Mouse (Mus musculus): ENCODE data around the gene Zfp248. TPM values are rescaled to one million over a fixed set of nuclear protein-coding genes. Genes with fewer than 3 reads are reported as not detected.
A peak's percentile ranks its signal among the peaks of the same experiment; 100 is the strongest.

The Zfp248 gene
- polyA plus RNA-seq, 1 experiment: 0.44 TPM

DNA sequence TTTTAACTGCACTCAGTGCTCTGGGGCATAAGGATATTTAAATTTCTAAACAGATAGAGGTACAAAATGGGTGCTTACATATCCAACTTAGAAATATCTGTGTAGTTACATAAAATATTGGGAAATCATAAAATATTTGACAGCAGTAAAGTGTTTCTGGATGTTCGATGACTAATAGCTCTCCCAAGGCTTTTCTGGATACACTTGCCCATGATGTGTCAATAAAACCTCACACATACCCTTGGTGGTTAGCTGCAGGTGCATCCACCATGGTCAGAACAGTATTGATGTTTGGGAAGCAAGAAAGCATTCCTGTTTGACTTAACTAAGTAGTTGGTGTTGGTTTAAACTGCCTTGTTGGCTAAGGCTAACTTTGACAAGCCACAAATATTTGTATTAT, 2.4 kb upstream of the Zfp248 start:
- H3K27me3 ChIP-seq (ENCODE audit: control insufficient read depth, insufficient read depth, low read length): no peaks in the 10 kb centered on the region
- H3K36me3 ChIP-seq (ENCODE audit: control insufficient read depth, insufficient read depth, low read length): no peaks in the 10 kb centered on the region
- DNase-seq (ENCODE audit: low read depth in 1 of 2, low spot score in 2 of 2): no peak
- 96% methylated on average over 1 of the region's 1 CpGs for WGBS
- no peak for TF ChIP-seq CTCF (IDR thresholded peaks at IDR 0.05; ENCODE audit: extremely low read depth, insufficient read depth, insufficient read length, insufficient replicate concordance)
- no peak for TF ChIP-seq POLR2A (IDR thresholded peaks at IDR 0.05; ENCODE audit: low read depth, low read length)
- no peak overlapping the region for H3K27ac ChIP-seq (ENCODE audit: insufficient read depth, low read length)
- no peaks in the 10 kb centered on the region for H3K4me1 ChIP-seq (ENCODE audit: control insufficient read depth, insufficient read depth, insufficient read length)
- H3K4me3 ChIP-seq (ENCODE audit: extremely low read depth, insufficient read depth, insufficient read length): no peak overlapping the region

DNA sequence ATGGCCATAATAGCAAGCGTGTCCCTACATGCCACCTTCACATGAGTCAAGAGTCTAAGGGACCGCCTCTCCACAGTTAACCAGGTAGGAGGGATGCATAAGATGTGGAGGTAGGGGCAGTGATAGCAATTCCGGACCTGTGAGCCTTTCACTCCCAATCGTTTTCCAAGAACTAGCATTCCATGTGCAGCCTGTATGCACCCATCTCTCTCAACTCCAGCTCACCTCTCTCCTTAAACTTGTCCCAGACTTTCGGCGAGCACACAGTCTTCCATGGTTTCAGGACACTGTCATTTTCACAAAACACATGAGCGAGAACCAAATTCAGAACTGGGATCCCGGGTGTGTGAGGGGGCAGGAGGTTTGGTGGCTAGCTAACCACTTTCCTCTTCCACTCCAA, 876 bp downstream of the Zfp248 start:
- Histone ChIP-seq H3K4me1 (ENCODE audit: control insufficient read depth, insufficient read depth, insufficient read length) (no peaks in the 10 kb centered on the region), H3K4me3 (ENCODE audit: extremely low read depth, insufficient read depth, insufficient read length) (no peak overlapping the region), H3K27ac (ENCODE audit: insufficient read depth, low read length) (no peak overlapping the region), H3K27me3 (ENCODE audit: control insufficient read depth, insufficient read depth, low read length) (no peaks in the 10 kb centered on the region), H3K36me3 (ENCODE audit: control insufficient read depth, insufficient read depth, low read length) (no peaks in the 10 kb centered on the region)
- 61% methylated on average over 8 of the region's 8 CpGs for WGBS
- no peak for TF ChIP-seq POLR2A (IDR thresholded peaks at IDR 0.05; ENCODE audit: low read depth, low read length)
- no peak for TF ChIP-seq CTCF (IDR thresholded peaks at IDR 0.05; ENCODE audit: extremely low read depth, insufficient read depth, insufficient read length, insufficient replicate concordance)
- DNase-seq (ENCODE audit: low read depth in 1 of 2, low spot score in 2 of 2): no peak

DNA sequence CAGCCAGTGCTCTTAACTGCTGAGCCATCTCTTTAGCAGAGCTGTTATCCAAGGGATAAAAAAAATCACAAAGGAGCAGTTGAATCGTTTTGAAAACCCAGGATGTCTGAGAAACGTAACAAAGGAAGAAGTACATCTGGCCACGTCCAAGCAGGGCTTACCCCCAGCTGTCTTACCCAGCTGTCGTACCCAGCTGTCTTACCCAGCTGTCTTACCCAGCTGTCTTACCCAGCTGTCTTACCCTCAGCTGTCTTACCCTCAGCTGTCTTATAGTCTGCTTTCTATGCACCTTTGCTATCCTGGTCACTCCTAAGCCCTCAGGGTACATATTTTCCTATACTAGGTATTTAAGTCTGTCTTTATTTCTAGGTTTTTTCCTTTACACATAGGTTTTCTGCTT, 23.8 kb downstream of the Zfp248 start:
- H3K4me3 ChIP-seq (ENCODE audit: extremely low read depth, insufficient read depth, insufficient read length): no peak overlapping the region
- no peak for DNase-seq (ENCODE audit: low read depth in 1 of 2, low spot score in 2 of 2)
- WGBS: 89% methylated on average over 4 of the region's 4 CpGs
- no peaks in the 10 kb centered on the region for H3K4me1 ChIP-seq (ENCODE audit: control insufficient read depth, insufficient read depth, insufficient read length)
- no peak for TF ChIP-seq POLR2A (IDR thresholded peaks at IDR 0.05; ENCODE audit: low read depth, low read length)
- no peak for TF ChIP-seq CTCF (IDR thresholded peaks at IDR 0.05; ENCODE audit: extremely low read depth, insufficient read depth, insufficient read length, insufficient replicate concordance)
- no peak overlapping the region for H3K27ac ChIP-seq (ENCODE audit: insufficient read depth, low read length)
- no peaks in the 10 kb centered on the region for H3K36me3 ChIP-seq (ENCODE audit: control insufficient read depth, insufficient read depth, low read length)
- no peaks in the 10 kb centered on the region for H3K27me3 ChIP-seq (ENCODE audit: control insufficient read depth, insufficient read depth, low read length)

DNA sequence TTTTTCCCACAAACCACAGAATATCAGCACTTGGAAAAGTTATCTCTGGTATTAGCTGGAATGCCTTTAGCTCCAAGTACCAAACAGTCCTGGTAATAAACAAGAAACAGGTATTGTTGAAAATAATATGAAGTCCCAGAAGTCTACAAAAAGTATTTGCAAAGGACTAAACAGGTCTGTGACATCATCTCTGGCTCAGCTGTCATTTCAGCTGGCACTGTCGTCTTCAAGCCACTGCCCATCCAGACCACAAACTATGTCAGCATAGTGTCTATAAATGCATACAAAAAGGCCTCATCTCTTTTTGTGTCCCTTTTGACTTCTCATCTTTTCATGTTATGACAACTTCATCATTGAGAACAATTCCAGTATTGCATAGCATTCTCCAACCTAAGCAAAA, 28.7 kb downstream of the Zfp248 start:
- no peaks in the 10 kb centered on the region for H3K27me3 ChIP-seq (ENCODE audit: control insufficient read depth, insufficient read depth, low read length)
- H3K4me3 ChIP-seq (ENCODE audit: extremely low read depth, insufficient read depth, insufficient read length): no peak overlapping the region
- DNase-seq (ENCODE audit: low read depth in 1 of 2, low spot score in 2 of 2): no peak
- no peaks in the 10 kb centered on the region for H3K36me3 ChIP-seq (ENCODE audit: control insufficient read depth, insufficient read depth, low read length)
- TF ChIP-seq CTCF (IDR thresholded peaks at IDR 0.05; ENCODE audit: extremely low read depth, insufficient read depth, insufficient read length, insufficient replicate concordance): no peak
- no peak for TF ChIP-seq POLR2A (IDR thresholded peaks at IDR 0.05; ENCODE audit: low read depth, low read length)
- H3K27ac ChIP-seq (ENCODE audit: insufficient read depth, low read length): no peak overlapping the region
- 90% methylated on average over 1 of the region's 1 CpGs for WGBS
- no peaks in the 10 kb centered on the region for H3K4me1 ChIP-seq (ENCODE audit: control insufficient read depth, insufficient read depth, insufficient read length)

DNA sequence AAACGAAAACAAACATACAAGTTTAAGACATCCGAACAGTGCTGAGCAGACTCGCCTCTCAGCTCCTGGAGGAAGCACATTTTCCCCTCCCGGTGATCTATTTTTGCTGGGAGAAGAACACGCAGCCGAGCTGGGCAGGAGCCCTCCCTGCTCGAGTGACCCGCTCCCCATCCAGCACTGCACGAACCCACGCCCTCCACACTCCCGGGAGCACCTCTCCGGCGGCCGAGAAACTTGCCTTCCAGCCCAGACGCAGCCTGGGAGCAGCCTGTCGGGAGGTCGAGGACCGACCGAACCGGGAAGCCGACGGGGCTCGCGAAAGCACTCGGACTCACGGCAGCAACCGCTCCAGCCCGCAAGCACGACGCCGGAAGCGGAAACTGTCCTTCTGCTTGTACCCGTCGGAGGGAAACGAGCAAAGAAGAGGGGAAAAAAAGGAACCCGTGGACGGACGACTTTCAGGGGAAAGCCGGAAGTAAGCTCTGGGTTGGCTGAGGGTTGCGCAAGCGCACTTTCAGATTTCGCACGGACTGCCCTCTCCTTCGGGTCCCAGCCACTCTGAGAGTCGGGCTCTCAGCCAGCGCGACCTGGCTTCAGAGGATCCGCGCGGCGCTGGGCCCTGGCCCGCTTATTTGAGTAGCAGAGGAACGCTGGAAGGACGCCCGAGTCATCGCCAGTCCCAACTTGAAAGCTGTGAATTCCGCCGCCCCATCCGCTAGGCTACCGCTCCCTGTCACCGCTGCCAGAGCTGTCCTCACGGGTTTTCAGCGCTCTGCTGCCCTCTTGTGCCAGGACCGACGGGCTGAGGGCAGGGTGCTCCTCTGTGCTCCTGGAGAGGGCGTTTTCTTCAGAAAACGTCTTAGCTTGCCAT, 36.0 kb downstream of the Zfp248 start, which contains the start of gene Bms1:
Gene Bms1, minus strand, starts transcription at position 425 of the 871 bp plus-strand sequence.
- peaks cover 2% of the 10 kb centered on the region; the same call in 1 of the 2 replicates for H3K4me1 ChIP-seq (ENCODE audit: control insufficient read depth, insufficient read depth, insufficient read length)
- peak; percentile 91 for TF ChIP-seq CTCF (IDR thresholded peaks at IDR 0.05; ENCODE audit: extremely low read depth, insufficient read depth, insufficient read length, insufficient replicate concordance)
- peak; percentile 58 for TF ChIP-seq POLR2A (IDR thresholded peaks at IDR 0.05; ENCODE audit: low read depth, low read length)
- no peaks in the 10 kb centered on the region for H3K27me3 ChIP-seq (ENCODE audit: control insufficient read depth, insufficient read depth, low read length)
- WGBS: under 1% methylated on average over 67 of the region's 67 CpGs
- peaks cover 14% of the 10 kb centered on the region for H3K36me3 ChIP-seq (ENCODE audit: control insufficient read depth, insufficient read depth, low read length)
- DNase-seq (ENCODE audit: low read depth in 1 of 2, low spot score in 2 of 2): peak; percentile 87 to 95
- H3K27ac ChIP-seq (ENCODE audit: insufficient read depth, low read length): peak within 1 kb of the TSS; percentile 80
- H3K4me3 ChIP-seq (ENCODE audit: extremely low read depth, insufficient read depth, insufficient read length): peak within 1 kb of the TSS; percentile 73

DNA sequence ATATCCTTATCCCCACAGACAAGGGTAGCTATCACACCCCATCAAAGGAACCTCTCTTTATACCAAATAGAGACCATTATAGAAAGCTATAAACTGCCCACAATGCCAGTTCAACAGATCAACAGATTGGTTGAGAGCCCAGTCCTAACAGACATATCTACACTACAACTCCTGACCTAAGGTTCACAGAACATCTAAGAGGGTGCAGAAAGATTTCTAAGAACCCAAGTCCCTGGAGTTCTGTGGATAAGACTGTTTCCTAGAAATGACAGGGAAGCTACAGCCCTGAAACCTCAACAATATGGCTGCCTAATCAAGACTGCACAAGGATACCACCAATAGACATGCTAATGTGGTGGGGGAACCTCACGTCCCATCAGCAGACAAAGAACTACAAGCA, 44.9 kb downstream of the Zfp248 start:
- Histone ChIP-seq H3K36me3 (ENCODE audit: control insufficient read depth, insufficient read depth, low read length) (peaks cover 39% of the 10 kb centered on the region), H3K27ac (ENCODE audit: insufficient read depth, low read length) (no peak overlapping the region), H3K4me3 (ENCODE audit: extremely low read depth, insufficient read depth, insufficient read length) (no peak overlapping the region), H3K4me1 (ENCODE audit: control insufficient read depth, insufficient read depth, insufficient read length) (no peaks in the 10 kb centered on the region), H3K27me3 (ENCODE audit: control insufficient read depth, insufficient read depth, low read length) (no peaks in the 10 kb centered on the region)
- WGBS: 87% methylated on average over 1 of the region's 1 CpGs
- TF ChIP-seq CTCF (IDR thresholded peaks at IDR 0.05; ENCODE audit: extremely low read depth, insufficient read depth, insufficient read length, insufficient replicate concordance): no peak
- no peak for TF ChIP-seq POLR2A (IDR thresholded peaks at IDR 0.05; ENCODE audit: low read depth, low read length)
- DNase-seq (ENCODE audit: low read depth in 1 of 2, low spot score in 2 of 2): no peak

DNA sequence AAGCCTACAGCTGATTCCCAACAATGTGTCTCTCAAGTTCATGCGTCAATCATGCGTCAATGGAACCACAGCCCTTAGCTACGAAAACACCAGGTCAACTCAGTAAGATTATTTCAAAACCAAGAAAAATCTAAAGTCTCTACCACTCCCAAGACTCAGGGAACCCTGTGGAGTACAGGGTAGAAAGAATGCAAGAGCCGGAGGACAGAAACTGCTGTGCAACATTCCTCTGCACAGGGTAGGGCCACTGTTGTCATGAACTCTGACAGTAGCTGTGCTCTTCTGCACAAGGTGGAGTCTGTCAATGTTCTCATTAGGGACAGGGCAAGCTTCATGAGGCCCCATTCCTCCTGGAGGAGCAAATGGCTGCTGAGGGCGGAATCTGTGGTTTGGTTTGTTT, 46.8 kb downstream of the Zfp248 start:
- 94% methylated on average over 5 of the region's 5 CpGs for WGBS
- no peaks in the 10 kb centered on the region for H3K4me1 ChIP-seq (ENCODE audit: control insufficient read depth, insufficient read depth, insufficient read length)
- H3K36me3 ChIP-seq (ENCODE audit: control insufficient read depth, insufficient read depth, low read length): peaks cover 49% of the 10 kb centered on the region

More for the DNA sequence above, 46.8 kb downstream of the Zfp248 start:
- TF ChIP-seq CTCF (IDR thresholded peaks at IDR 0.05; ENCODE audit: extremely low read depth, insufficient read depth, insufficient read length, insufficient replicate concordance) (no peak), POLR2A (IDR thresholded peaks at IDR 0.05; ENCODE audit: low read depth, low read length) (no peak)
- no peak for DNase-seq (ENCODE audit: low read depth in 1 of 2, low spot score in 2 of 2)
- Histone ChIP-seq H3K27ac (ENCODE audit: insufficient read depth, low read length) (no peak overlapping the region), H3K27me3 (ENCODE audit: control insufficient read depth, insufficient read depth, low read length) (no peaks in the 10 kb centered on the region), H3K4me3 (ENCODE audit: extremely low read depth, insufficient read depth, insufficient read length) (no peak overlapping the region)

All from spleen, adult 2 months (tissue).